ENCODE assay signal across 13 mouse cellular contexts in genomic region chr14:99983510-99983909, GRCm38 (mm10).
DNase-seq lines count a peak whose midpoint lies in the region; ATAC-seq lines count a peak whose summit lies in the region.
"Had no signal": no experiment of that assay in that cellular context is flagged by ENCODE, and none has a peak within 500 bp of the region (broad histone marks: within the 10 kb centered on the region; RNA-seq: fewer than 3 reads in every experiment).

No protein-coding gene starts in this region.

- intact Hi-C loops in heart, postnatal 36 days (cut with DNase I) = no loop called here
- intact Hi-C loops in heart, postnatal 25 days (cut with DNase I) = no loop called here

- no peaks in the 10 kb centered on the region for H3K4me1 ChIP-seq in midbrain, embryonic 14.5 days (ENCODE audit: control insufficient read depth, insufficient read depth, low read length)
- no peaks in the 10 kb centered on the region for H3K4me1 ChIP-seq in midbrain, embryonic 10.5 days
- H3K4me1 ChIP-seq in forebrain, embryonic 14.5 days (ENCODE audit: control insufficient read depth, insufficient read depth, low read length) = no peaks in the 10 kb centered on the region
- no peaks in the 10 kb centered on the region for H3K4me1 ChIP-seq in kidney, embryonic 14.5 days (ENCODE audit: control insufficient read depth, insufficient read depth, low read length)
- H3K4me1 ChIP-seq: megakaryocyte, embryonic 14.5 days had no signal

- H3K27ac ChIP-seq in midbrain, embryonic 14.5 days (replicated peaks; ENCODE audit: low read depth, low read length) = 0 out of 2 replicates have a peak overlapping the region, but pooled peaks have one; percentile 13
- H3K27ac ChIP-seq in midbrain, embryonic 10.5 days (replicated peaks) = no peak overlapping the region
- no peak overlapping the region for H3K27ac ChIP-seq in forebrain, embryonic 14.5 days (ENCODE audit: low read depth, low read length)
- no peak overlapping the region for H3K27ac ChIP-seq in kidney, embryonic 14.5 days (ENCODE audit: low read depth, low read length)
- H3K27ac ChIP-seq: liver, embryonic 14.5 days had no signal

- 63% methylated on average over 7 of the region's 7 CpGs for WGBS in midbrain, embryonic 14.5 days
- WGBS in midbrain, embryonic 10.5 days = 73% methylated on average over 7 of the region's 7 CpGs
- WGBS in forebrain, embryonic 14.5 days = 37% methylated on average over 7 of the region's 7 CpGs
- 59% methylated on average over 7 of the region's 7 CpGs for WGBS in kidney, embryonic 14.5 days

- H3K9me3 ChIP-seq in midbrain, embryonic 14.5 days (ENCODE audit: control insufficient read depth, low read length) = no peaks in the 10 kb centered on the region
- no peaks in the 10 kb centered on the region for H3K9me3 ChIP-seq in midbrain, embryonic 10.5 days (replicated peaks)
- no peaks in the 10 kb centered on the region for H3K9me3 ChIP-seq in forebrain, embryonic 14.5 days (replicated peaks; ENCODE audit: control insufficient read depth, low read length)
- no peaks in the 10 kb centered on the region for H3K9me3 ChIP-seq in kidney, embryonic 14.5 days (ENCODE audit: control insufficient read depth, low read length)

- no peak overlapping the region for H3K4me3 ChIP-seq in midbrain, embryonic 14.5 days (replicated peaks; ENCODE audit: low read depth, low read length)
- H3K4me3 ChIP-seq in midbrain, embryonic 10.5 days = no peak overlapping the region
- no peak overlapping the region for H3K4me3 ChIP-seq in forebrain, embryonic 14.5 days (ENCODE audit: low read depth, low read length)
- no peak overlapping the region for H3K4me3 ChIP-seq in kidney, embryonic 14.5 days (ENCODE audit: low read length)
- H3K4me3 ChIP-seq: megakaryocyte, embryonic 14.5 days had no signal

- DNase-seq in heart, postnatal 36 days = peak; percentile 4 to 8
- no peak for DNase-seq in heart, postnatal 25 days (ENCODE audit: low spot score)
- peak; percentile 29 for DNase-seq in midbrain, embryonic 14.5 days
- DNase-seq in midbrain, embryonic 10.5 days (ENCODE audit: low spot score) = no peak
- DNase-seq in forebrain, embryonic 14.5 days (ENCODE audit: low spot score) = peak; percentile 63
- DNase-seq in skeletal muscle tissue, adult 2 months (ENCODE audit: low read depth, low spot score) = peak; percentile 8
- DNase-seq: cerebellum, adult 11-12 months; heart, adult 11 months; kidney, postnatal 25 days had no signal

- H3K36me3 ChIP-seq in midbrain, embryonic 14.5 days (ENCODE audit: control insufficient read depth, insufficient read depth, low read length) = 0 out of 2 replicates have a peak, but pooled peaks cover 4% of the 10 kb centered on the region
- H3K36me3 ChIP-seq in midbrain, embryonic 10.5 days = 0 out of 2 replicates have a peak, but pooled peaks cover 3% of the 10 kb centered on the region
- no peaks in the 10 kb centered on the region for H3K36me3 ChIP-seq in forebrain, embryonic 14.5 days (ENCODE audit: control insufficient read depth, insufficient read depth, low read length)
- no peaks in the 10 kb centered on the region for H3K36me3 ChIP-seq in kidney, embryonic 14.5 days (ENCODE audit: control insufficient read depth, insufficient read depth, low read length)

- H3K4me2 ChIP-seq in midbrain, embryonic 14.5 days (ENCODE audit: low read length) = no peak overlapping the region
- H3K4me2 ChIP-seq in forebrain, embryonic 14.5 days (ENCODE audit: low read length) = no peak overlapping the region
- H3K4me2 ChIP-seq in kidney, embryonic 14.5 days (replicated peaks; ENCODE audit: low read depth, low read length) = no peak overlapping the region

- no peak overlapping the region for H3K9ac ChIP-seq in midbrain, embryonic 14.5 days (replicated peaks; ENCODE audit: low read length)
- H3K9ac ChIP-seq in forebrain, embryonic 14.5 days (ENCODE audit: low read length) = no peak overlapping the region
- H3K9ac ChIP-seq in kidney, embryonic 14.5 days (ENCODE audit: low read depth, low read length) = no peak overlapping the region
- H3K9ac ChIP-seq: liver, embryonic 14.5 days had no signal

- ATAC-seq in midbrain, embryonic 14.5 days (ENCODE audit: low FRiP score, low TSS enrichment) = no peak
- ATAC-seq in forebrain, embryonic 14.5 days = peak; percentile 54; the same call in 1 of the 2 replicates
- ATAC-seq in kidney, embryonic 14.5 days (ENCODE audit: low FRiP score, low TSS enrichment) = no peak
- ATAC-seq: intestine, postnatal 0 days had no signal

- no peaks in the 10 kb centered on the region for H3K27me3 ChIP-seq in midbrain, embryonic 14.5 days (ENCODE audit: control insufficient read depth, insufficient read depth, low read length)
- H3K27me3 ChIP-seq in midbrain, embryonic 10.5 days (ENCODE audit: low read depth, poor library complexity, severe bottlenecking) = no peaks in the 10 kb centered on the region
- no peaks in the 10 kb centered on the region for H3K27me3 ChIP-seq in forebrain, embryonic 14.5 days (replicated peaks; ENCODE audit: control insufficient read depth, insufficient read depth, low read length)
- no peaks in the 10 kb centered on the region for H3K27me3 ChIP-seq in kidney, embryonic 14.5 days (ENCODE audit: control insufficient read depth, insufficient read depth, low read length)
- H3K27me3 ChIP-seq: megakaryocyte, embryonic 14.5 days had no signal

Comparison
In these comparisons a context has a peak if more than half of its experiments do, and no peak if none do; other contexts are left out.
1. DNase-seq: peak in heart, postnatal 36 days (2 of 2), midbrain, embryonic 14.5 days (single experiment), forebrain, embryonic 14.5 days (single experiment) and skeletal muscle tissue, adult 2 months (single experiment); none in heart, postnatal 25 days (single experiment) and midbrain, embryonic 10.5 days (single experiment).